8 mouse cellular contexts compared by ENCODE assay signal in the genomic region with DNA sequence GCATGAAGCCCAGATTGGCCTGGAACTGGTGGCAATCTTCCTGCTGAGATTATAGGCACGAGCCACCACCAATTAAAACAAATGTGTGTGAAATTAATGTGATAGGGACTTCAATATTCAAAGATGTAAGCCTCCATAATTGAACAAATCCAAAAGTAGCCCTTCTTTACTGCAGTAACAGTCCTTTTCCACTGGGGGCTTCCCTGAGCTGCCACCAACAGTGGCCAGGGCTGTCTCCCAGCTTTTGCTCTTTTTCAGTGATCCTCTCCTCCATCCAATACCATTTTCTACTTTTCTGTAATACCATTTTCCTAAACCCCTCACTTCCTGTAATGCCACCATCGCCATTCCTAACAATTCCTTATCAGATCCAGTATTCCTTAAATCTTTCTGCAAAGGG. TPM values are rescaled to one million over a fixed set of nuclear protein-coding genes. Genes with fewer than 3 reads are reported as not detected.
DNase-seq lines count a peak whose midpoint lies in the region; ATAC-seq and TF ChIP-seq lines count a peak whose summit lies in the region.

No protein-coding gene starts in this region.

- no peak overlapping the region for H3K9ac ChIP-seq in kidney, embryonic 14.5 days (ENCODE audit: low read depth, low read length)
- H3K9ac ChIP-seq in lung, embryonic 14.5 days, result no peak overlapping the region

- H3K9me3 ChIP-seq in kidney, embryonic 14.5 days (ENCODE audit: control insufficient read depth, low read length), result no peaks in the 10 kb centered on the region
- H3K9me3 ChIP-seq in lung, embryonic 14.5 days (ENCODE audit: low read depth, low read length), result no peaks in the 10 kb centered on the region

- H3K36me3 ChIP-seq in kidney, embryonic 14.5 days (ENCODE audit: control insufficient read depth, insufficient read depth, low read length), result no peaks in the 10 kb centered on the region
- no peaks in the 10 kb centered on the region for H3K36me3 ChIP-seq in lung, embryonic 14.5 days (ENCODE audit: insufficient read depth)

- no peaks in the 10 kb centered on the region for H3K4me1 ChIP-seq in kidney, embryonic 14.5 days (ENCODE audit: control insufficient read depth, insufficient read depth, low read length)
- no peaks in the 10 kb centered on the region for H3K4me1 ChIP-seq in lung, embryonic 14.5 days (ENCODE audit: insufficient read depth)

- no peaks in the 10 kb centered on the region for H3K27me3 ChIP-seq in kidney, embryonic 14.5 days (ENCODE audit: control insufficient read depth, insufficient read depth, low read length)
- H3K27me3 ChIP-seq in lung, embryonic 14.5 days (ENCODE audit: insufficient read depth, low read length), result no peaks in the 10 kb centered on the region

- TF ChIP-seq CTCF in lung, embryonic 14.5 days (IDR thresholded peaks at IDR 0.05; ENCODE audit: low read depth), result peak; percentile 59

- peak; percentile 4 for DNase-seq in cerebellum, adult 9-11 months
- no peak for DNase-seq in cerebellum, adult 11-12 months
- peak; percentile 2 to 21 for DNase-seq in kidney, postnatal 4 days
- peak; percentile 48 for DNase-seq in lung, embryonic 14.5 days
- no peak for DNase-seq in right cerebral cortex, postnatal 4 days

- 17% methylated on average over 2 of the region's 2 CpGs for whole genome bisulfite sequencing in kidney, embryonic 14.5 days
- 11% methylated on average over 2 of the region's 2 CpGs for WGBS in lung, embryonic 14.5 days

- H3K4me2 ChIP-seq in kidney, embryonic 14.5 days (replicated peaks; ENCODE audit: low read depth, low read length), result no peak overlapping the region
- H3K4me2 ChIP-seq in lung, embryonic 14.5 days, result no peak overlapping the region

- no peak overlapping the region for H3K4me3 ChIP-seq in kidney, embryonic 14.5 days (ENCODE audit: low read length)
- H3K4me3 ChIP-seq in lung, embryonic 14.5 days (ENCODE audit: low read depth, low read length), result no peak overlapping the region

- no peak overlapping the region for H3K27ac ChIP-seq in kidney, embryonic 14.5 days (ENCODE audit: low read depth, low read length)
- H3K27ac ChIP-seq in lung, embryonic 14.5 days (ENCODE audit: low read depth), result no peak overlapping the region

- no peak for ATAC-seq in kidney, embryonic 14.5 days (ENCODE audit: low FRiP score, low TSS enrichment)
- peak; percentile 78 for ATAC-seq in CD4-positive, CD25-positive, alpha-beta regulatory T cell, adult 4 months
- peak; percentile 60; the same call in 1 of the 2 replicates for ATAC-seq in lung, embryonic 14.5 days (ENCODE audit: insufficient read depth)
- no peak for ATAC-seq in erythroblast, adult 5-6 weeks (replicated peaks; ENCODE audit: low FRiP score, poor library complexity, severe bottlenecking)

RNA-seq across cellular contexts. Expression of a gene that starts 21.1 kb away (rescaled TPM):
- 42.0 and 46.1 TPM in 2 replicates for polyA plus RNA-seq in kidney, embryonic 14.5 days (2014; fragmentation: Nextera tagmentation; extraction: Ambion mirVana)
- 10 to 100 TPM; 16.2 to 21.0 TPM for polyA plus RNA-seq in CD4-positive, CD25-positive, alpha-beta regulatory T cell, adult 4 months (2017; shearing (Covaris generic))
- polyA plus RNA-seq in lung, embryonic 14.5 days (2014; fragmentation: Nextera tagmentation; extraction: Ambion mirVana), result 38.0 TPM in 2 replicates
- 0.38 and 1.5 TPM in 2 replicates for total RNA-seq in erythroblast, adult 5-6 weeks (2015; ENCODE audit: low replicate concordance)
- total RNA-seq in erythroblast, adult 5-6 weeks (2017; ENCODE audit: low replicate concordance), result 2.5 and 3.2 TPM in 2 replicates

Comparison
In these comparisons a context has a peak if more than half of its experiments do, and no peak if none do; other contexts are left out.
1. DNase-seq: peak in cerebellum, adult 9-11 months (single experiment), kidney, postnatal 4 days (2 of 2) and lung, embryonic 14.5 days (single experiment); none in cerebellum, adult 11-12 months (single experiment) and right cerebral cortex, postnatal 4 days (single experiment).
2. ATAC-seq: peak in CD4-positive, CD25-positive, alpha-beta regulatory T cell, adult 4 months (single experiment) and lung, embryonic 14.5 days (single experiment); none in kidney, embryonic 14.5 days (single experiment) and erythroblast, adult 5-6 weeks (single experiment).